Mouse (Mus musculus): ENCODE measurements around the gene Dnase1. TPM values are rescaled to one million over a fixed set of nuclear protein-coding genes. Genes with fewer than 3 reads are reported as not detected.

Gene Dnase1
- polyA plus RNA-seq, 1 experiment, result 0.77 TPM

- DNase-seq, result no peak
- TF ChIP-seq CTCF (IDR thresholded peaks at IDR 0.05; ENCODE audit: borderline replicate concordance, control insufficient read depth, extremely low read depth, insufficient read depth, low read length, poor library complexity) (no peak), POLR2A (IDR thresholded peaks at IDR 0.05; ENCODE audit: control insufficient read depth, extremely low read depth, insufficient read depth, low read length, poor library complexity) (no peak)
- no peaks in the 10 kb centered on the region for H3K4me1 ChIP-seq (replicated peaks; ENCODE audit: control insufficient read depth, insufficient read depth, low read length)
- no peaks in the 10 kb centered on the region for H3K36me3 ChIP-seq (ENCODE audit: control insufficient read depth, insufficient read depth, low read length)
- H3K4me3 ChIP-seq (ENCODE audit: control insufficient read depth, insufficient read depth, low read length), result no peak overlapping the region
- H3K27ac ChIP-seq (ENCODE audit: control insufficient read depth, insufficient read depth, low read length), result no peak overlapping the region
- no peaks in the 10 kb centered on the region for H3K27me3 ChIP-seq (ENCODE audit: control insufficient read depth, insufficient read depth, low read length)
- 95% methylated on average over 5 of the region's 6 CpGs for WGBS
Measured at GRCm38 (mm10) chr16:4031441-4032274, 5.1 kb upstream of the Dnase1 start.

DNA sequence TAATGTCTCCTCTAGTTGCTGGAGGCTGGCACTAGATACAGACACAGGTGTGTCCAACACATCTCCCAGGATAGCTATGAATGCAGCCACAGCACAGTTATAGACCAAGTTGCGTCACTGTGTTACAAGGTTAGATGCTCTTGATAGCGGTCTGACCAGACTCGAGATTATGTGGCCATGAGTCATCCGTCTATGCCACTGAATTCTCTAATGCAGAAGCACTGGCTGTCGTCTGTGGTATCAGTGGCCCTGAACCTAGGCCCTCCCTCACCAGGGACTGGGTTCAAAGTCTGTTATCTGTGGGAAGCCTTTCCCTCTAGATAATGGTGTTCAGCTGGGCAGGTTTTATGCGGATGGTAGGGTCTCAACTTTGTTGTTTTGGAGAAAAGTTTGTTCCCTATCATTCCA lies 4.4 kb upstream of the Dnase1 start:
- 90% methylated on average over 6 of the region's 6 CpGs for WGBS
- DNase-seq, result no peak
- Histone ChIP-seq H3K36me3 (ENCODE audit: control insufficient read depth, insufficient read depth, low read length) (no peaks in the 10 kb centered on the region), H3K4me1 (replicated peaks; ENCODE audit: control insufficient read depth, insufficient read depth, low read length) (no peaks in the 10 kb centered on the region), H3K27ac (ENCODE audit: control insufficient read depth, insufficient read depth, low read length) (no peak overlapping the region), H3K27me3 (ENCODE audit: control insufficient read depth, insufficient read depth, low read length) (no peaks in the 10 kb centered on the region), H3K4me3 (ENCODE audit: control insufficient read depth, insufficient read depth, low read length) (no peak overlapping the region)
- no peak for TF ChIP-seq CTCF (IDR thresholded peaks at IDR 0.05; ENCODE audit: borderline replicate concordance, control insufficient read depth, extremely low read depth, insufficient read depth, low read length, poor library complexity)

GRCm38 (mm10) chr16:4033971-4034370 lies 2.8 kb upstream of the Dnase1 start:
- 91% methylated on average over 5 of the region's 5 CpGs for WGBS
- DNase-seq, result no peak
- peaks cover 9% of the 10 kb centered on the region for H3K36me3 ChIP-seq (ENCODE audit: control insufficient read depth, insufficient read depth, low read length)
- no peak overlapping the region for H3K27ac ChIP-seq (ENCODE audit: control insufficient read depth, insufficient read depth, low read length)
- H3K4me3 ChIP-seq (ENCODE audit: control insufficient read depth, insufficient read depth, low read length), result no peak overlapping the region
- no peaks in the 10 kb centered on the region for H3K27me3 ChIP-seq (ENCODE audit: control insufficient read depth, insufficient read depth, low read length)
- no peaks in the 10 kb centered on the region for H3K4me1 ChIP-seq (replicated peaks; ENCODE audit: control insufficient read depth, insufficient read depth, low read length)
- TF ChIP-seq CTCF (IDR thresholded peaks at IDR 0.05; ENCODE audit: borderline replicate concordance, control insufficient read depth, extremely low read depth, insufficient read depth, low read length, poor library complexity) (no peak), POLR2A (IDR thresholded peaks at IDR 0.05; ENCODE audit: control insufficient read depth, extremely low read depth, insufficient read depth, low read length, poor library complexity) (no peak)

DNA sequence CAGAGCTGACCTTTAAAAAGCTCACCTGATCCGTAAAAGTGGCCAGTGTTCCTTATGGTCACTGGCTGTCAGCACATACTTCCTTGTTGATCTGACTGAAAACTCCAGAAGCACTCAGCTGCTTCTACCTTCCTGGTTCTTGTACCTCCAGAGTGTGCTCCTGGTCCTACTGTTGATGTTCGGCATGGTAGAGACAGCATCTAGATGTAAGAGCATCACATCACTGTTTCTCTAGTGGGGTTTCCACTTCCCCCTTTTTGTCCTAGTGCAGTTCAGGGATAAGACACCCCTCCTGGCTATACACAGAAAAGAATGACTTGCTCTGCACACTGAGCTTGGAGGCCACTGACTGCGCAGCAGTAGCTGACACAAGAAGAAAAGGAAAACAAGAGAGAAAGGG lies 2.3 kb upstream of the Dnase1 start:
- DNase-seq, result no peak
- no peak overlapping the region for H3K27ac ChIP-seq (ENCODE audit: control insufficient read depth, insufficient read depth, low read length)
- no peak overlapping the region for H3K4me3 ChIP-seq (ENCODE audit: control insufficient read depth, insufficient read depth, low read length)
- no peaks in the 10 kb centered on the region for H3K4me1 ChIP-seq (replicated peaks; ENCODE audit: control insufficient read depth, insufficient read depth, low read length)
- no peaks in the 10 kb centered on the region for H3K27me3 ChIP-seq (ENCODE audit: control insufficient read depth, insufficient read depth, low read length)
- TF ChIP-seq POLR2A (IDR thresholded peaks at IDR 0.05; ENCODE audit: control insufficient read depth, extremely low read depth, insufficient read depth, low read length, poor library complexity) (no peak), CTCF (IDR thresholded peaks at IDR 0.05; ENCODE audit: borderline replicate concordance, control insufficient read depth, extremely low read depth, insufficient read depth, low read length, poor library complexity) (no peak)
- 93% methylated on average over 3 of the region's 3 CpGs for WGBS
- peaks cover 14% of the 10 kb centered on the region for H3K36me3 ChIP-seq (ENCODE audit: control insufficient read depth, insufficient read depth, low read length)

DNA sequence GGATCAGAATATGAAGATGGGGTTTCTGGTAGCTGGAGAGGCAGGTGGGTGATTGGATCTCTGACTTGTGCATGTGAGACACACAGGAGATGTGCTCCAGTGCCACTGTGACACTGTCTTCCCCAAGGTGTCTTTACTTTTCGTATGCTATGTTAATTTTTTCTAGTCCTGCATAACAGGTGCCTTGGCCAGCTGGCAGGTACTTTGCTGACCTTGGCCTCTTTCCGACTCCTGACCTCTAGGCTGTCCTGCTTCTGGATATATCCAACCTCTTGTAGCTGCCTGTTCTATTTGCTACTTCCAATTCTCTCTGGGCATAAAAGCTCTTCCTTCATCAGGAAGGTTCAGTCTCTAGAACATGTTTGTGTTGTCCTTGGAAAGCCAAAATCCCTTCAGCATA lies 1.2 kb upstream of the Dnase1 start:
- no peaks in the 10 kb centered on the region for H3K4me1 ChIP-seq (replicated peaks; ENCODE audit: control insufficient read depth, insufficient read depth, low read length)
- no peak overlapping the region for H3K27ac ChIP-seq (ENCODE audit: control insufficient read depth, insufficient read depth, low read length)
- TF ChIP-seq CTCF (IDR thresholded peaks at IDR 0.05; ENCODE audit: borderline replicate concordance, control insufficient read depth, extremely low read depth, insufficient read depth, low read length, poor library complexity) (no peak), POLR2A (IDR thresholded peaks at IDR 0.05; ENCODE audit: control insufficient read depth, extremely low read depth, insufficient read depth, low read length, poor library complexity) (no peak)
- WGBS, result 93% methylated on average over 2 of the region's 2 CpGs
- peaks cover 23% of the 10 kb centered on the region for H3K36me3 ChIP-seq (ENCODE audit: control insufficient read depth, insufficient read depth, low read length)
- no peak for DNase-seq
- no peaks in the 10 kb centered on the region for H3K27me3 ChIP-seq (ENCODE audit: control insufficient read depth, insufficient read depth, low read length)
- H3K4me3 ChIP-seq (ENCODE audit: control insufficient read depth, insufficient read depth, low read length), result no peak overlapping the region

GRCm38 (mm10) chr16:4037690-4038089 lies 948 bp downstream of the Dnase1 start:
- no peaks in the 10 kb centered on the region for H3K27me3 ChIP-seq (ENCODE audit: control insufficient read depth, insufficient read depth, low read length)
- no peak overlapping the region for H3K4me3 ChIP-seq (ENCODE audit: control insufficient read depth, insufficient read depth, low read length)
- WGBS, result 98% methylated on average over 7 of the region's 7 CpGs
- TF ChIP-seq POLR2A (IDR thresholded peaks at IDR 0.05; ENCODE audit: control insufficient read depth, extremely low read depth, insufficient read depth, low read length, poor library complexity), result no peak
- H3K36me3 ChIP-seq (ENCODE audit: control insufficient read depth, insufficient read depth, low read length), result peaks cover 34% of the 10 kb centered on the region
- no peak for DNase-seq
- H3K27ac ChIP-seq (ENCODE audit: control insufficient read depth, insufficient read depth, low read length), result no peak overlapping the region
- no peaks in the 10 kb centered on the region for H3K4me1 ChIP-seq (replicated peaks; ENCODE audit: control insufficient read depth, insufficient read depth, low read length)

DNA sequence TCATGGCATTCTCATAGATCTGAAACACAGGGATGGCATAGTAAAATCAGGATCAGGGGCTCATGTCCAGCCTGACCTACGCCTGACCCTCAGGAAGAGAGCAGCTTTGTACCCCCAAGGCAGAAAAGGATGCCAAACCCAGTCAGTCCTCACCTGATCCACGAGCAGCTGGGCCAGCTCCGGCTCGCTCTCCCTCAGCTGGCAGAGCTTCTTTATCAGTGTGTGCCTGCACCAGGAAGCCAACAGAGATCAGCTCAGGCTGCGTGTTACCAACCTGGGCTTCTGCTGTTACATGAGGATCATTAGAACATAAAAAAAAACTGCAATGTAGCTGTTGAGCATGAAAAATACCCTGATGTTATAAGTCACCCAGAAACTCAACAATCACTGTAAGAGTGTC lies 3.5 kb downstream of the Dnase1 start:
- DNase-seq, result no peak
- no peaks in the 10 kb centered on the region for H3K27me3 ChIP-seq (ENCODE audit: control insufficient read depth, insufficient read depth, low read length)
- H3K36me3 ChIP-seq (ENCODE audit: control insufficient read depth, insufficient read depth, low read length), result peaks cover 40% of the 10 kb centered on the region
- whole genome bisulfite sequencing, result 95% methylated on average over 5 of the region's 5 CpGs
- no peak for TF ChIP-seq CTCF (IDR thresholded peaks at IDR 0.05; ENCODE audit: borderline replicate concordance, control insufficient read depth, extremely low read depth, insufficient read depth, low read length, poor library complexity)
- TF ChIP-seq POLR2A (IDR thresholded peaks at IDR 0.05; ENCODE audit: control insufficient read depth, extremely low read depth, insufficient read depth, low read length, poor library complexity), result no peak
- H3K4me3 ChIP-seq (ENCODE audit: control insufficient read depth, insufficient read depth, low read length), result no peak overlapping the region
- no peaks in the 10 kb centered on the region for H3K4me1 ChIP-seq (replicated peaks; ENCODE audit: control insufficient read depth, insufficient read depth, low read length)
- H3K27ac ChIP-seq (ENCODE audit: control insufficient read depth, insufficient read depth, low read length), result no peak overlapping the region

Data from thymus, adult 2 months (tissue).